Comparison of ENCODE assay signal across 17 mouse cellular contexts in genomic region chr2:28530311-28530710, GRCm38 (mm10). TPM values are rescaled to one million over a fixed set of nuclear protein-coding genes. Genes with fewer than 3 reads are reported as not detected.
DNase-seq lines count a peak whose midpoint lies in the region; ATAC-seq and TF ChIP-seq lines count a peak whose summit lies in the region.
"Had no signal": no experiment of that assay in that cellular context is flagged by ENCODE, and none has a peak within 500 bp of the region (broad histone marks: within the 10 kb centered on the region; RNA-seq: fewer than 3 reads in every experiment).

No protein-coding gene starts in this region.

- no peak for ATAC-seq in midbrain, embryonic 12.5 days (ENCODE audit: low FRiP score, low read depth)
- ATAC-seq in midbrain, postnatal 0 days (ENCODE audit: low FRiP score): no peak
- no peak for ATAC-seq in heart, embryonic 16.5 days (replicated peaks; ENCODE audit: extremely low read depth, insufficient read depth, low FRiP score)
- ATAC-seq in stomach, embryonic 16.5 days (ENCODE audit: insufficient read depth, low FRiP score): no peak
- ATAC-seq: CD4-positive, CD25-positive, alpha-beta regulatory T cell, adult 4 months had no signal

- H3K36me3 ChIP-seq in heart, embryonic 10.5 days: no peaks in the 10 kb centered on the region
- no peaks in the 10 kb centered on the region for H3K36me3 ChIP-seq in midbrain, embryonic 12.5 days
- peaks cover 8% of the 10 kb centered on the region; the same call in 1 of the 2 replicates for H3K36me3 ChIP-seq in midbrain, postnatal 0 days (ENCODE audit: insufficient read depth, low read length)
- no peaks in the 10 kb centered on the region for H3K36me3 ChIP-seq in heart, embryonic 16.5 days (ENCODE audit: control insufficient read depth, insufficient read depth)
- H3K36me3 ChIP-seq in stomach, embryonic 16.5 days (ENCODE audit: control insufficient read depth, insufficient read depth, low read length): no peaks in the 10 kb centered on the region

- no peak for TF ChIP-seq CTCF in midbrain, postnatal 0 days (IDR thresholded peaks at IDR 0.05)

- no peak overlapping the region for H3K4me2 ChIP-seq in midbrain, embryonic 12.5 days (replicated peaks)
- H3K4me2 ChIP-seq in midbrain, postnatal 0 days (ENCODE audit: low read depth, low read length, poor library complexity, severe bottlenecking): no peak overlapping the region
- H3K4me2 ChIP-seq in heart, embryonic 16.5 days (ENCODE audit: low read depth, low read length): no peak overlapping the region
- H3K4me2 ChIP-seq in stomach, embryonic 16.5 days (ENCODE audit: low read depth, low read length): no peak overlapping the region
- H3K4me2 ChIP-seq: lung, embryonic 14.5 days had no signal

- peaks cover 68% of the 10 kb centered on the region for H3K4me1 ChIP-seq in heart, embryonic 10.5 days
- H3K4me1 ChIP-seq in midbrain, embryonic 12.5 days: peaks cover 89% of the 10 kb centered on the region
- H3K4me1 ChIP-seq in midbrain, postnatal 0 days (ENCODE audit: insufficient read depth, low read length): peaks cover 46% of the 10 kb centered on the region
- H3K4me1 ChIP-seq in heart, embryonic 16.5 days (ENCODE audit: control insufficient read depth, insufficient read depth, low read length): peaks cover 61% of the 10 kb centered on the region
- peaks cover 50% of the 10 kb centered on the region for H3K4me1 ChIP-seq in stomach, embryonic 16.5 days (ENCODE audit: control insufficient read depth, insufficient read depth, low read length)

- no peaks in the 10 kb centered on the region for H3K9me3 ChIP-seq in heart, embryonic 10.5 days
- H3K9me3 ChIP-seq in midbrain, embryonic 12.5 days: no peaks in the 10 kb centered on the region
- H3K9me3 ChIP-seq in midbrain, postnatal 0 days (ENCODE audit: low read length): no peaks in the 10 kb centered on the region
- no peaks in the 10 kb centered on the region for H3K9me3 ChIP-seq in heart, embryonic 16.5 days (replicated peaks; ENCODE audit: control insufficient read depth, low read length)
- no peaks in the 10 kb centered on the region for H3K9me3 ChIP-seq in stomach, embryonic 16.5 days (replicated peaks; ENCODE audit: control insufficient read depth, low read length)
- H3K9me3 ChIP-seq: megakaryocyte, embryonic 14.5 days had no signal

- H3K27ac ChIP-seq in heart, embryonic 10.5 days: no peak overlapping the region
- H3K27ac ChIP-seq in midbrain, embryonic 12.5 days (replicated peaks): 0 out of 2 replicates have a peak overlapping the region, but pooled peaks have one; percentile 1
- no peak overlapping the region for H3K27ac ChIP-seq in midbrain, postnatal 0 days (ENCODE audit: low read depth, low read length)
- 0 out of 2 replicates have a peak overlapping the region, but pooled peaks have one; percentile 19 for H3K27ac ChIP-seq in heart, embryonic 16.5 days (ENCODE audit: low read length)
- H3K27ac ChIP-seq in stomach, embryonic 16.5 days (ENCODE audit: low read length): peak overlapping the region; percentile 43; the same call in 1 of the 2 replicates

- no peaks in the 10 kb centered on the region for H3K27me3 ChIP-seq in heart, embryonic 10.5 days (ENCODE audit: insufficient read depth, poor library complexity, severe bottlenecking)
- H3K27me3 ChIP-seq in midbrain, embryonic 12.5 days: no peaks in the 10 kb centered on the region
- H3K27me3 ChIP-seq in midbrain, postnatal 0 days (ENCODE audit: insufficient read depth, low read length): no peaks in the 10 kb centered on the region
- no peaks in the 10 kb centered on the region for H3K27me3 ChIP-seq in heart, embryonic 16.5 days (ENCODE audit: control insufficient read depth, insufficient read depth, low read length)
- H3K27me3 ChIP-seq in stomach, embryonic 16.5 days (ENCODE audit: control insufficient read depth, insufficient read depth, low read length): no peaks in the 10 kb centered on the region

- peak; percentile 47 for DNase-seq in heart, adult 8-10 months (ENCODE audit: low spot score)
- no peak for DNase-seq in heart, embryonic 10.5 days (ENCODE audit: low spot score)
- no peak for DNase-seq in midbrain, postnatal 0 days (ENCODE audit: low spot score)
- DNase-seq in urinary bladder, postnatal 4 days (ENCODE audit: low spot score in 2 of 2): no peak
- DNase-seq: adrenal gland, adult 2 months; gastrocnemius, postnatal 14 days; lung, embryonic 14.5 days; right cerebral cortex, postnatal 25 days had no signal

- no peak overlapping the region for H3K4me3 ChIP-seq in heart, embryonic 10.5 days
- H3K4me3 ChIP-seq in midbrain, embryonic 12.5 days: no peak overlapping the region
- H3K4me3 ChIP-seq in midbrain, postnatal 0 days (ENCODE audit: low read depth, low read length): no peak overlapping the region
- H3K4me3 ChIP-seq in heart, embryonic 16.5 days (ENCODE audit: low read length): no peak overlapping the region
- no peak overlapping the region for H3K4me3 ChIP-seq in stomach, embryonic 16.5 days (replicated peaks; ENCODE audit: low read length)
- H3K4me3 ChIP-seq: megakaryocyte, embryonic 14.5 days had no signal

- peak overlapping the region; percentile 11; the same call in 1 of the 2 replicates for H3K9ac ChIP-seq in midbrain, embryonic 12.5 days (replicated peaks)
- H3K9ac ChIP-seq in midbrain, postnatal 0 days (replicated peaks; ENCODE audit: low read length, poor library complexity, severe bottlenecking): no peak overlapping the region
- H3K9ac ChIP-seq in heart, embryonic 16.5 days (ENCODE audit: low read length): no peak overlapping the region
- peak overlapping the region; percentile 6; the same call in 1 of the 2 replicates for H3K9ac ChIP-seq in stomach, embryonic 16.5 days (ENCODE audit: low read length)
- H3K9ac ChIP-seq: lung, embryonic 14.5 days had no signal

- 77% methylated on average over 7 of the region's 7 CpGs for WGBS in heart, embryonic 10.5 days
- WGBS in midbrain, embryonic 12.5 days: 56% methylated on average over 7 of the region's 7 CpGs
- 57% methylated on average over 7 of the region's 7 CpGs for WGBS in midbrain, postnatal 0 days
- whole genome bisulfite sequencing in heart, embryonic 16.5 days: 61% methylated on average over 7 of the region's 7 CpGs
- WGBS in stomach, embryonic 16.5 days: 52% methylated on average over 7 of the region's 7 CpGs

RNA-seq across cellular contexts. Expression of gene Ralgds, which starts 17.4 kb away (rescaled TPM):
- 10 to 100 TPM in 2 of 4 experiments, 1 to 10 TPM in 2; 8.5 to 13.9 (median 9.8) TPM for total RNA-seq in heart, adult 8-10 months (2022)
- polyA plus RNA-seq in heart, embryonic 10.5 days (2016; fragmentation: Nextera tagmentation; extraction: Ambion mirVana): 11.6 and 20.5 TPM in 2 replicates
- polyA plus RNA-seq in midbrain, embryonic 12.5 days (2016; fragmentation: Nextera tagmentation; extraction: Ambion mirVana): 87.6 and 93.5 TPM in 2 replicates
- 212 and 292 TPM in 2 replicates for total RNA-seq in midbrain, postnatal 0 days (2014; rRNA removed)
- polyA plus RNA-seq in midbrain, postnatal 0 days (2015; fragmentation: Nextera tagmentation; extraction: Ambion mirVana): 82.1 and 84.6 TPM in 2 replicates
- 21.2 and 22.3 TPM in 2 replicates for polyA plus RNA-seq in heart, embryonic 16.5 days (2015; fragmentation: Nextera tagmentation; extraction: Ambion mirVana)
- 24.6 and 28.2 TPM in 2 replicates for polyA plus RNA-seq in stomach, embryonic 16.5 days (2015; fragmentation: Nextera tagmentation; extraction: Ambion mirVana)

RNA-seq across cellular contexts. Expression of gene Gm10134, which starts 24.4 kb away (rescaled TPM):
- 1 to 10 TPM in 2 of 4 experiments, not detected in 2; 1.4 TPM for total RNA-seq in heart, adult 8-10 months (2022)
- polyA plus RNA-seq in heart, embryonic 10.5 days (2016; fragmentation: Nextera tagmentation; extraction: Ambion mirVana): not detected in 2 replicates
- 1.5 TPM in 1 of 2 replicates, not detected in the other for polyA plus RNA-seq in midbrain, embryonic 12.5 days (2016; fragmentation: Nextera tagmentation; extraction: Ambion mirVana)
- total RNA-seq in midbrain, postnatal 0 days (2014; rRNA removed): not detected in 2 replicates
- polyA plus RNA-seq in midbrain, postnatal 0 days (2015; fragmentation: Nextera tagmentation; extraction: Ambion mirVana): 3.6 and 4.0 TPM in 2 replicates
- polyA plus RNA-seq in heart, embryonic 16.5 days (2015; fragmentation: Nextera tagmentation; extraction: Ambion mirVana): 1.3 and 1.4 TPM in 2 replicates
- polyA plus RNA-seq in stomach, embryonic 16.5 days (2015; fragmentation: Nextera tagmentation; extraction: Ambion mirVana): 7.4 and 8.9 TPM in 2 replicates
- polyA plus RNA-seq: CD4-positive, CD25-positive, alpha-beta regulatory T cell, adult 4 months; forebrain, embryonic 11.5 days; neural tube, embryonic 14.5 days had no signal

RNA-seq across cellular contexts. Expression of gene Cel, which starts 32.9 kb away (rescaled TPM):
- not detected for total RNA-seq in heart, adult 8-10 months (2022)
- polyA plus RNA-seq in heart, embryonic 10.5 days (2016; fragmentation: Nextera tagmentation; extraction: Ambion mirVana): not detected in 2 replicates
- not detected in 2 replicates for polyA plus RNA-seq in midbrain, embryonic 12.5 days (2016; fragmentation: Nextera tagmentation; extraction: Ambion mirVana)
- not detected in 2 replicates for total RNA-seq in midbrain, postnatal 0 days (2014; rRNA removed)
- not detected in 2 replicates for polyA plus RNA-seq in midbrain, postnatal 0 days (2015; fragmentation: Nextera tagmentation; extraction: Ambion mirVana)
- 0.30 TPM in 1 of 2 replicates, not detected in the other for polyA plus RNA-seq in heart, embryonic 16.5 days (2015; fragmentation: Nextera tagmentation; extraction: Ambion mirVana)
- polyA plus RNA-seq in stomach, embryonic 16.5 days (2015; fragmentation: Nextera tagmentation; extraction: Ambion mirVana): 562 and 718 TPM in 2 replicates
- total RNA-seq: gastrocnemius, postnatal 14 days; layer of hippocampus, adult 18-20 months; left cerebral cortex, postnatal 25 days had no signal
- polyA plus RNA-seq: adrenal gland, adult 2 months; CD4-positive, CD25-positive, alpha-beta regulatory T cell, adult 4 months; forebrain, embryonic 11.5 days; lung, embryonic 14.5 days; neural tube, embryonic 14.5 days had no signal

RNA-seq across cellular contexts. Expression of gene Gbgt1, which starts 33.6 kb away (rescaled TPM):
- 1 to 10 TPM; 1.2 to 2.4 (median 2.1) TPM for total RNA-seq in heart, adult 8-10 months (2022)
- 0.13 TPM in 1 of 2 replicates, not detected in the other for polyA plus RNA-seq in heart, embryonic 10.5 days (2016; fragmentation: Nextera tagmentation; extraction: Ambion mirVana)
- 1.0 and 1.2 TPM in 2 replicates for polyA plus RNA-seq in midbrain, embryonic 12.5 days (2016; fragmentation: Nextera tagmentation; extraction: Ambion mirVana)
- 3.3 and 5.4 TPM in 2 replicates for total RNA-seq in midbrain, postnatal 0 days (2014; rRNA removed)
- polyA plus RNA-seq in midbrain, postnatal 0 days (2015; fragmentation: Nextera tagmentation; extraction: Ambion mirVana): 0.75 and 0.81 TPM in 2 replicates
- polyA plus RNA-seq in heart, embryonic 16.5 days (2015; fragmentation: Nextera tagmentation; extraction: Ambion mirVana): 0.43 and 1.1 TPM in 2 replicates
- polyA plus RNA-seq in stomach, embryonic 16.5 days (2015; fragmentation: Nextera tagmentation; extraction: Ambion mirVana): 3.2 and 3.5 TPM in 2 replicates
- polyA plus RNA-seq: CD4-positive, CD25-positive, alpha-beta regulatory T cell, adult 4 months had no signal

RNA-seq across cellular contexts. Expression of gene Gtf3c5, which starts 53.2 kb away (rescaled TPM):
- total RNA-seq in heart, adult 8-10 months (2022): 10 to 100 TPM in 3 of 4 experiments, 1 to 10 TPM in 1; 9.9 to 13.2 (median 10.6) TPM
- polyA plus RNA-seq in heart, embryonic 10.5 days (2016; fragmentation: Nextera tagmentation; extraction: Ambion mirVana): 37.0 and 45.2 TPM in 2 replicates
- polyA plus RNA-seq in midbrain, embryonic 12.5 days (2016; fragmentation: Nextera tagmentation; extraction: Ambion mirVana): 51.9 and 55.5 TPM in 2 replicates
- 23.3 and 26.7 TPM in 2 replicates for total RNA-seq in midbrain, postnatal 0 days (2014; rRNA removed)
- 29.3 and 33.5 TPM in 2 replicates for polyA plus RNA-seq in midbrain, postnatal 0 days (2015; fragmentation: Nextera tagmentation; extraction: Ambion mirVana)
- 28.6 and 29.1 TPM in 2 replicates for polyA plus RNA-seq in heart, embryonic 16.5 days (2015; fragmentation: Nextera tagmentation; extraction: Ambion mirVana)
- 37.2 and 38.2 TPM in 2 replicates for polyA plus RNA-seq in stomach, embryonic 16.5 days (2015; fragmentation: Nextera tagmentation; extraction: Ambion mirVana)

Comparison
In these comparisons a context has a peak if more than half of its experiments do, and no peak if none do; other contexts are left out.
1. H3K27ac ChIP-seq: peak in midbrain, embryonic 12.5 days (single experiment), heart, embryonic 16.5 days (single experiment) and stomach, embryonic 16.5 days (single experiment); none in heart, embryonic 10.5 days (single experiment) and midbrain, postnatal 0 days (single experiment).
2. H3K9ac ChIP-seq: peak in midbrain, embryonic 12.5 days (single experiment) and stomach, embryonic 16.5 days (single experiment); none in midbrain, postnatal 0 days (single experiment) and heart, embryonic 16.5 days (single experiment).
3. RNA of gene Cel, which starts 32.9 kb away (polyA plus RNA-seq): 562 to 718 TPM in stomach, embryonic 16.5 days; 0.30 TPM in heart, embryonic 16.5 days, not detected in midbrain, embryonic 12.5 days, not detected in heart, embryonic 10.5 days and not detected in midbrain, postnatal 0 days; every median in the first group is over 100 times any median in the second.